Mouse (Mus musculus): ENCODE measurements around the gene Rps6ka2.

GRCm38 (mm10) chr17:7233197-7233596 lies 63.3 kb downstream of the Rps6ka2 start:
- TF ChIP-seq CTCF (IDR thresholded peaks at IDR 0.05; ENCODE audit: borderline replicate concordance, insufficient read depth, low read length) (no peak), POLR2A (IDR thresholded peaks at IDR 0.05; ENCODE audit: low read depth, low read length) (no peak)
